Mouse (Mus musculus) cerebellum, adult 2 months (tissue): ENCODE measurements at regions not wholly inside any gene's neighbourhood (a gene's known extent, or its start where the extent isn't known, plus 50 kb on each side); places are given as distances from the start of the nearest gene placed in this dataset.

Source experiments
- DNase-seq, 2 experiments: peaks; one replicate each; pipeline ENCODE4 v3.0.0; 2021
- H3K27ac ChIP-seq: fragments of 200-500 bp; 2 replicates; pipeline ENCODE4 v1.5.1; 2012; ENCODE audit warnings: low read length, control low read depth, inconsistent platforms; ENCODE audit not compliant: insufficient read depth
- H3K27me3 ChIP-seq: fragments of 200-500 bp; 2 replicates; pipeline ENCODE4 v1.6.1; 2012; ENCODE audit warnings: inconsistent platforms, mild to moderate bottlenecking, low read length, moderate library complexity; ENCODE audit not compliant: control insufficient read depth, insufficient read depth
- H3K4me1 ChIP-seq: fragments of 200-500 bp; 2 replicates; pipeline ENCODE4 v1.6.1; 2011; ENCODE audit warnings: low read length; ENCODE audit not compliant: control insufficient read depth, insufficient read depth
- H3K4me3 ChIP-seq: fragments of 200-500 bp; replicated peaks from 2 replicates; pipeline ENCODE3; 2011; ENCODE audit warnings: mild to moderate bottlenecking, low read depth, low read length, control low read depth; ENCODE audit not compliant: insufficient read depth
- CTCF ChIP-seq: fragments of 200-500 bp; IDR thresholded peaks from 2 replicates; pipeline ENCODE4 v1.5.1; 2011; ENCODE audit warnings: low read depth, mild to moderate bottlenecking, control low read depth, low read length, moderate library complexity, borderline replicate concordance; ENCODE audit not compliant: insufficient read depth
- POLR2A ChIP-seq: fragments of 200-500 bp; IDR thresholded peaks from 2 replicates; pipeline ENCODE4 v1.6.1; 2011; ENCODE audit warnings: low read length, control low read depth, borderline replicate concordance; ENCODE audit not compliant: insufficient read depth
- WGBS: fragments of 180-500 bp; shearing (Covaris S2); methylation state at CpG from one replicate; pipeline ENCODE4 v1.1.7; 2018; 5-methylcytosine and 5-hydroxymethylcytosine counted together

DNA sequence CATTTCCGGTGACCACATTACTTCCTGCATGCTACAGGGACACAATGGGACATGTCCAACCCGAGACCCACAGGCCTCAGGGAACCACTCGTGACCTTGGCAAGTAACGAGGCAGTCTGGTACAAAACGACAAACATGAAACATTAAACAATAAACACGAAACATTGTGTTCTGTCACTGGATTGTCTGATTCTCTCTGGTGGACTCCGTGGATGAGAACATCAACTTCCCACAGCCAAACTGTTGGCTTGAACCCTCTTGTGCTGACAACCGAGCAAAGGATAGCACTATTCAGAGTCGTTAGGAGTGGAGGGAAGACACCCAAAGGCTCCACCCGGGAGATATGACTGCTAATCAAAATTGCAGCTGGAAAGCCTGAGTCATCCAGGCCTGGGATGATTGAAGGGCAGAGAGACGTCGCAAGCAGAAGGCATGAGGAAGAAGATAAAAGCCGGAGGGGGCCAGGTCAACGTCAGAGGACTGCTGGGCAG lies 176.6 kb downstream of the Cand1 start:
- Histone ChIP-seq H3K4me1 (no peaks in the 10 kb centered on the region; the same call in 1 of the 2 replicates), H3K4me3 (no peak overlapping the region), H3K27ac (no peak overlapping the region), H3K27me3 (no peaks in the 10 kb centered on the region)
- no peak for DNase-seq
- TF ChIP-seq POLR2A (no peak), CTCF (no peak)
- 90% methylated on average over 14 of the region's 14 CpGs for WGBS

DNA sequence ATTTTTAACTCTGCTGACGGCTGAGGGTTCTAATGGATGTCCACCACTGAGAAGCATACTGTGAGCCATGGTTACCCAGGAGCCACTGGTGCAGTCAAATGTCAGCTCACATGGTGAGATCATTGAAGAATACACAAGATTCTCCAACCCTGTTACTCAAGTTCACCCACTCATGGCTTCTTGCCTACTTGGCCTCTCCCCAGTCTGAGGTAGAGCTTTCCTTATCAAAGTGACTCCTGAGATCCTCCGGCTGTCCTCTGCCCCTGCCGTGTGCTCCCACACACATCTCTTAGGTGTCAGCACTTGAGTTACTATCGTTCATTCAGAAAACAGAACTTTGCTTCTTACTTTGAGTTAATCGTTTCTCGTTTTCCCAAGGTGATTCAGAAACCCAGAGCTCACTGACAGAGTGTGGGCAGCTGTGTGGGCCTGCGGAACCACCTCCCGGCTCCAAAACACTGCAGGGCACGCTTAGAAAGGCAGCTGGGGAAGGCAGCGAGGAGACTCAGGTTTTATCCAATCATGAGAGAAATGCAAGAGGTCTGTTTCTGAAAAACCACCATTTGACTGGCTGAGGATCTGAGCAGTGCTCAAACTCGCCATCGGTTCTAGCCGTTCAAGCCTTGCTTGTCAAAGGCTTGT lies 177.8 kb downstream of the Cand1 start:
- Histone ChIP-seq H3K27me3 (no peaks in the 10 kb centered on the region), H3K27ac (no peak overlapping the region), H3K4me3 (no peak overlapping the region), H3K4me1 (no peaks in the 10 kb centered on the region; the same call in 1 of the 2 replicates)
- no peak for DNase-seq
- 89% methylated on average over 13 of the region's 13 CpGs for WGBS
- TF ChIP-seq CTCF (no peak), POLR2A (no peak)

GRCm38 (mm10) chr10:119061349-119061850 lies 178.5 kb downstream of the Cand1 start:
- WGBS: 93% methylated on average over 8 of the region's 8 CpGs
- Histone ChIP-seq H3K27ac (no peak overlapping the region), H3K27me3 (no peaks in the 10 kb centered on the region), H3K4me3 (no peak overlapping the region), H3K4me1 (no peaks in the 10 kb centered on the region; the same call in 1 of the 2 replicates)
- no peak for DNase-seq
- TF ChIP-seq CTCF (no peak), POLR2A (no peak)

GRCm38 (mm10) chr10:119058493-119059020 lies 181.3 kb downstream of the Cand1 start:
- no peak for DNase-seq
- TF ChIP-seq POLR2A: no peak
- no peak for TF ChIP-seq CTCF
- H3K4me1 ChIP-seq: no peaks in the 10 kb centered on the region; the same call in 1 of the 2 replicates
- no peak overlapping the region for H3K4me3 ChIP-seq
- no peaks in the 10 kb centered on the region; the same call in 1 of the 2 replicates for H3K27me3 ChIP-seq
- H3K27ac ChIP-seq: no peak overlapping the region
- 88% methylated on average over 10 of the region's 10 CpGs for WGBS

- 4% methylated on average over 13 of the region's 13 CpGs for WGBS
- Histone ChIP-seq H3K27me3 (no peaks in the 10 kb centered on the region; the same call in 1 of the 2 replicates), H3K4me3 (no peak overlapping the region), H3K27ac (no peak overlapping the region), H3K4me1 (no peaks in the 10 kb centered on the region)
- peak; percentile 26 to 34 for DNase-seq
- TF ChIP-seq CTCF (no peak), POLR2A (no peak)
Measured at GRCm38 (mm10) chr10:119055199-119055785, 184.6 kb downstream of the Cand1 start.

GRCm38 (mm10) chr10:119054191-119055175 lies 184.5 kb upstream of the Dyrk2 start:
- Histone ChIP-seq H3K27me3 (no peaks in the 10 kb centered on the region; the same call in 1 of the 2 replicates), H3K27ac (no peak overlapping the region), H3K4me1 (no peaks in the 10 kb centered on the region), H3K4me3 (no peak overlapping the region)
- no peak for TF ChIP-seq CTCF
- no peak for TF ChIP-seq POLR2A
- WGBS: 55% methylated on average over 22 of the region's 22 CpGs
- no peak for DNase-seq

- Histone ChIP-seq H3K4me3 (no peak overlapping the region), H3K27ac (no peak overlapping the region), H3K4me1 (no peaks in the 10 kb centered on the region), H3K27me3 (no peaks in the 10 kb centered on the region; the same call in 1 of the 2 replicates)
- no peak for DNase-seq
- TF ChIP-seq POLR2A: no peak
- no peak for TF ChIP-seq CTCF
- 79% methylated on average over 1 of the region's 1 CpGs for WGBS
Measured at GRCm38 (mm10) chr10:119052441-119053041, 182.5 kb upstream of the Dyrk2 start.
